Mouse (Mus musculus): ENCODE measurements around the gene Acsl5.

DNA sequence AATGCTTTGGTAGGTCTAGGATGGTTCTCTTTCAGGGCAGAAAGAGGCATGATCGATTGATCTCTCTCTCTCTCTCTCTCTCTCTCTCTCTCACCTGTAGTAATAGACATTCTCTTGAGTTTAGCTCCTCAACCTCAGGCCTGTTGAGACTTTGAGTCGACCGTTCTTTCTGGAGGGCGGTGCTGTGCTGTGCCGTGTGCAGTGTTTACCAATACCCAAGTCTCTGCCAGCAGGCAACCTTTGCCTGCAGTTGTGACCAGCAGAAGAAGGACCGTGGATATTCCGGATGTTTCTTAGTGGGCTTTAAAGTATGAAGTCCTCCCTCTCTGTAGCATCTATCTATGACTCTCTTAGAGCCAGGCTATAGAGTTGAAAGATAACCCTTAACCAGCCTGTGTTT, 90.7 kb downstream of the Acsl5 start:
- no peak for TF ChIP-seq CTCF (IDR thresholded peaks at IDR 0.05; ENCODE audit: low read depth)
- TF ChIP-seq EP300 (optimal IDR thresholded peaks at IDR 0.05) = no peak
